Mouse (Mus musculus) CH12.LX (cell line): ENCODE results near the gene Acoxl. TPM values are rescaled to one million over a fixed set of nuclear protein-coding genes. Genes with fewer than 3 reads are reported as not detected.

Experiments used
- DNase-seq: peaks from one replicate; pipeline ENCODE4 v3.0.0-alpha.2; 2013; ENCODE audit errors: extremely low read depth
- H3K27ac ChIP-seq: 2 replicates; pipeline ENCODE4 v1.5.1; 2012; ENCODE audit warnings: low read depth, mild to moderate bottlenecking, control low read depth, moderate library complexity; ENCODE audit not compliant: insufficient read depth
- H3K27me3 ChIP-seq: replicated peaks from 2 replicates; pipeline ENCODE3; 2012; ENCODE audit warnings: inconsistent platforms
- H3K36me3 ChIP-seq, 2 experiments: replicated peaks in 1 of 2; 2 replicates each; pipeline versions ENCODE3 to v1.6.1; 2012; ENCODE audit warnings: inconsistent platforms in 1 of 2, low read length in 1 of 2, mild to moderate bottlenecking in 1 of 2, mixed read lengths in 1 of 2, moderate library complexity in 1 of 2; ENCODE audit not compliant: control insufficient read depth in 1 of 2, insufficient read depth in 1 of 2
- H3K4me1 ChIP-seq, 2 experiments: 2 replicates each; pipeline ENCODE4 v1.6.1; 2012; ENCODE audit warnings: inconsistent platforms in 1 of 2, moderate library complexity in 1 of 2; ENCODE audit not compliant: insufficient read depth in 2 of 2, control insufficient read depth in 1 of 2
- H3K4me2 ChIP-seq: 2 replicates; pipeline ENCODE4 v1.6.1; 2012; ENCODE audit warnings: low read depth, mild to moderate bottlenecking, control low read depth; ENCODE audit not compliant: poor library complexity, insufficient read depth, severe bottlenecking
- H3K4me3 ChIP-seq, 3 experiments: fragments of 150-350 bp in 1 of 3; sonication (generic) in 1 of 3; replicated peaks in 1 of 3; 2 replicates each; pipeline versions ENCODE3 to v1.5.1; 2011 to 2012; ENCODE audit warnings: low read depth in 2 of 3, low read length in 2 of 3, mild to moderate bottlenecking in 2 of 3, moderate library complexity in 2 of 3, control low read depth in 1 of 3, improper control_type of control experiment in 1 of 3, inconsistent platforms in 1 of 3, mixed read lengths in 1 of 3; ENCODE audit not compliant: poor library complexity in 1 of 3
- H3K79me2 ChIP-seq: replicated peaks from 2 replicates; pipeline ENCODE4 v1.6.1; 2012; ENCODE audit warnings: mild to moderate bottlenecking, moderate library complexity; ENCODE audit not compliant: control insufficient read depth, poor library complexity, insufficient read depth, severe bottlenecking; ENCODE audit errors: extremely low read depth
- H3K9ac ChIP-seq: 2 replicates; pipeline ENCODE4 v1.6.1; 2012; ENCODE audit warnings: low read depth, mild to moderate bottlenecking, control low read depth, moderate library complexity; ENCODE audit not compliant: insufficient read depth
- H3K9me3 ChIP-seq: replicated peaks from 2 replicates; pipeline ENCODE3; 2012; ENCODE audit warnings: low read length, inconsistent platforms, mixed read lengths
- BHLHE40 ChIP-seq: IDR thresholded peaks from 2 replicates; pipeline ENCODE4 v1.6.1; 2011; ENCODE audit warnings: mild to moderate bottlenecking, low read depth, low read length, improper control_type of control experiment
- CHD1 ChIP-seq: IDR thresholded peaks from 2 replicates; pipeline ENCODE4 v1.6.1; 2012; ENCODE audit warnings: low read depth, low read length, improper control_type of control experiment, inconsistent platforms
- E2F4 ChIP-seq: IDR thresholded peaks from 2 replicates; pipeline ENCODE4 v1.6.1; 2011; ENCODE audit warnings: low read depth, low read length, improper control_type of control experiment; ENCODE audit not compliant: insufficient replicate concordance
- ELF1 ChIP-seq: IDR thresholded peaks from 2 replicates; pipeline ENCODE4 v1.6.1; 2014; ENCODE audit warnings: low read depth, mild to moderate bottlenecking, inconsistent platforms, low read length, improper control_type of control experiment
- EP300 ChIP-seq: IDR thresholded peaks from 2 replicates; pipeline ENCODE4 v1.6.1; 2011; ENCODE audit warnings: low read length, improper control_type of control experiment
- JUND ChIP-seq: conservative IDR thresholded peaks from 2 replicates; pipeline ENCODE4 v1.6.1; 2011; ENCODE audit warnings: low read depth, low read length, improper control_type of control experiment
- KAT2A ChIP-seq: IDR thresholded peaks from 2 replicates; pipeline ENCODE4 v1.6.1; 2012; ENCODE audit warnings: low read length, improper control_type of control experiment, inconsistent platforms; ENCODE audit not compliant: insufficient replicate concordance
- MAX ChIP-seq: IDR thresholded peaks from 2 replicates; pipeline ENCODE4 v1.6.1; 2011; ENCODE audit warnings: low read length, improper control_type of control experiment
- MAZ ChIP-seq: IDR thresholded peaks from 2 replicates; pipeline ENCODE4 v1.6.1; 2012; ENCODE audit warnings: low read depth, mild to moderate bottlenecking, inconsistent platforms, low read length, improper control_type of control experiment, moderate library complexity
- NELFE ChIP-seq: IDR thresholded peaks from 2 replicates; pipeline ENCODE4 v1.6.1; 2011; ENCODE audit warnings: low read depth, low read length, improper control_type of control experiment
- NRF1 ChIP-seq: IDR thresholded peaks from 2 replicates; pipeline ENCODE4 v1.6.1; 2014; ENCODE audit warnings: low read depth, mild to moderate bottlenecking, inconsistent platforms, low read length, improper control_type of control experiment, moderate library complexity
- PAX5 ChIP-seq: IDR thresholded peaks from 2 replicates; pipeline ENCODE4 v1.6.1; 2012; ENCODE audit warnings: low read length, inconsistent platforms, mixed read lengths
- POLR2A ChIP-seq: IDR thresholded peaks from 2 replicates; pipeline ENCODE4 v1.6.1; 2011; ENCODE audit warnings: low read depth, mild to moderate bottlenecking, improper control_type of control experiment, low read length
- POLR2AphosphoS2 ChIP-seq: IDR thresholded peaks from 2 replicates; pipeline ENCODE4 v1.6.1; 2011; ENCODE audit warnings: low read depth, low read length, improper control_type of control experiment
- RAD21 ChIP-seq: IDR thresholded peaks from 2 replicates; pipeline ENCODE4 v1.6.1; 2011; ENCODE audit warnings: low read depth, mild to moderate bottlenecking, low read length, improper control_type of control experiment, moderate library complexity
- RCOR1 ChIP-seq: conservative IDR thresholded peaks from 2 replicates; pipeline ENCODE4 v1.6.1; 2012; ENCODE audit warnings: low read depth, mild to moderate bottlenecking, inconsistent platforms, low read length, improper control_type of control experiment
- SMC3 ChIP-seq: IDR thresholded peaks from 2 replicates; pipeline ENCODE4 v1.6.1; 2011; ENCODE audit warnings: low read depth, low read length, improper control_type of control experiment
- TBP ChIP-seq: conservative IDR thresholded peaks from 2 replicates; pipeline ENCODE4 v1.6.1; 2011; ENCODE audit warnings: low read depth, low read length, improper control_type of control experiment
- TCF12 ChIP-seq: IDR thresholded peaks from 2 replicates; pipeline ENCODE4 v1.6.1; 2014; ENCODE audit warnings: low read depth, mild to moderate bottlenecking, inconsistent platforms, low read length, improper control_type of control experiment
- USF1 ChIP-seq: IDR thresholded peaks from 2 replicates; pipeline ENCODE4 v1.6.1; 2014; ENCODE audit warnings: low read depth, mild to moderate bottlenecking, inconsistent platforms, low read length, improper control_type of control experiment
- ZNF384 ChIP-seq: IDR thresholded peaks from 2 replicates; pipeline ENCODE4 v1.6.1; 2012; ENCODE audit warnings: low read depth, low read length, improper control_type of control experiment, inconsistent platforms
- dilution Hi-C: fragments of 300-500 bp; cut with MboI; formaldehyde crosslinking; loops from 2 replicates; pipeline ENCODE4 v1.14.3; 2020; ENCODE audit warnings: low sequenced_read_pairs; ENCODE audit not compliant: extremely low pct_unique_long_range_greater_than_20kb, extremely low pct_ligation_motif_present
- in situ Hi-C: fragments of 300-500 bp; cut with MboI; formaldehyde crosslinking; loops from 3 replicates; pipeline ENCODE4 v1.14.3; 2019; ENCODE audit warnings: low sequenced_read_pairs, low pct_ligation_motif_present, low pct_unique_long_range_greater_than_20kb, mixed read lengths
- polyA plus RNA-seq: library from polyadenylated mRNA; unstranded; fragments of >175 nt; gene quantifications from 2 replicates; pipeline ENCODE4 v1.2.1, GENCODE M21; 2012; ENCODE audit warnings: low read depth; ENCODE audit not compliant: insufficient read length
- total RNA-seq, 2 experiments: library from RNA; depleted of rRNA; stranded (reverse); fragments of 300-350 nt in 1 of 2; fragments of >200 nt in 1 of 2; gene quantifications; 2 replicates each; pipeline ENCODE4 v1.2.3; 2012 to 2014

Gene Acoxl
- total and polyA plus RNA-seq, 3 experiments, result 0.25 to 0.43 TPM; not detected in 1

GRCm38 (mm10) chr2:128153551-128153910 lies 314.9 kb downstream of the Acoxl start:
- Histone ChIP-seq H3K4me1 (peaks cover 39 to 81% of the 10 kb centered on the region in 2 experiments), H3K4me2 (0 out of 2 replicates have a peak overlapping the region, but pooled peaks have one; percentile 30), H3K36me3 (peaks cover 10 to 84% of the 10 kb centered on the region in 2 experiments), H3K79me2 (no peaks in the 10 kb centered on the region), H3K4me3 (peak overlapping the region in 1 of 3 experiments; percentile 9), H3K9ac (no peak overlapping the region), H3K27me3 (no peaks in the 10 kb centered on the region), H3K9me3 (peaks cover 4% of the 10 kb centered on the region), H3K27ac (peak overlapping the region; percentile 59)
- dilution Hi-C loops (no loop called here), in situ Hi-C loops (no loop called here)
- no peak for TF ChIP-seq RCOR1
- TF ChIP-seq BHLHE40, result 0 out of 2 replicates have a peak, but pooled peaks have one; percentile 19
- no peak for DNase-seq

- Histone ChIP-seq H3K9ac (no peak overlapping the region), H3K4me2 (no peak overlapping the region), H3K27ac (no peak overlapping the region), H3K4me1 (peaks cover 38 to 90% of the 10 kb centered on the region in 2 experiments), H3K36me3 (peaks cover 16 to 84% of the 10 kb centered on the region in 2 experiments), H3K9me3 (peaks cover under 1% of the 10 kb centered on the region), H3K27me3 (no peaks in the 10 kb centered on the region), H3K79me2 (no peaks in the 10 kb centered on the region), H3K4me3 (no peak overlapping the region)
- dilution Hi-C loops, result no loop called here
- TF ChIP-seq SMC3 (no peak), ZNF384 (no peak), EP300 (no peak), JUND (no peak), TBP (no peak), MAX (no peak), BHLHE40 (no peak), KAT2A (no peak), NRF1 (no peak), RAD21 (no peak), CHD1 (no peak), MAZ (no peak), ELF1 (no peak), NELFE (no peak), POLR2A (no peak), PAX5 (no peak), USF1 (no peak), TCF12 (no peak), POLR2AphosphoS2 (no peak), E2F4 (no peak)
- no peak for DNase-seq
- in situ Hi-C loops, result no loop called here
Observed at GRCm38 (mm10) chr2:128155412-128156066, 316.9 kb downstream of the Acoxl start.
